Mouse (Mus musculus) neural tube, embryonic 14.5 days (tissue): ENCODE data around the gene Ccdc167. TPM values are rescaled to one million over a fixed set of nuclear protein-coding genes. Genes with fewer than 3 reads are reported as not detected.

ENCODE experiments used
- ATAC-seq: fragments of 200-750 bp; cut with Nextera tagmentation; 2 replicates; pipeline ENCODE4 v1.8.0; 2017; ENCODE audit warnings: low read depth, mild to moderate bottlenecking, moderate TSS enrichment, moderate library complexity
- H3K27ac ChIP-seq: fragments of 300-500 bp; sonication (generic); 2 replicates; pipeline ENCODE4 v1.5.1; 2014; ENCODE audit warnings: low read depth, mild to moderate bottlenecking, control low read depth, low read length, moderate library complexity, mixed read lengths
- H3K27me3 ChIP-seq: fragments of 300-500 bp; sonication (generic); 2 replicates; pipeline ENCODE4 v1.6.1; 2014; ENCODE audit warnings: low read length; ENCODE audit not compliant: control insufficient read depth, insufficient read depth
- H3K36me3 ChIP-seq: fragments of 300-500 bp; sonication (generic); 2 replicates; pipeline ENCODE4 v1.6.1; 2014; ENCODE audit warnings: low read length, mixed read lengths; ENCODE audit not compliant: control insufficient read depth, insufficient read depth
- H3K4me1 ChIP-seq: fragments of 300-500 bp; sonication (generic); 2 replicates; pipeline ENCODE4 v1.6.1; 2014; ENCODE audit warnings: low read length; ENCODE audit not compliant: control insufficient read depth, insufficient read depth
- H3K4me2 ChIP-seq: fragments of 300-500 bp; sonication (generic); 2 replicates; pipeline ENCODE4 v1.6.1; 2014; ENCODE audit warnings: mild to moderate bottlenecking, low read depth, low read length, control low read depth
- H3K4me3 ChIP-seq: fragments of 300-500 bp; sonication (generic); 2 replicates; pipeline ENCODE4 v1.5.1; 2014; ENCODE audit warnings: low read depth, low read length, control low read depth, mixed read lengths
- H3K9ac ChIP-seq: fragments of 300-500 bp; sonication (generic); replicated peaks from 2 replicates; pipeline ENCODE4 v1.6.1; 2014; ENCODE audit warnings: low read depth, mild to moderate bottlenecking, control low read depth, low read length, mixed read lengths
- H3K9me3 ChIP-seq: fragments of 300-500 bp; sonication (generic); 2 replicates; pipeline ENCODE4 v1.6.1; 2016; ENCODE audit warnings: low read length; ENCODE audit not compliant: control insufficient read depth
- WGBS: fragments of 180-500 bp; shearing (Covaris S2); extraction: QIAGEN DNeasy Blood & Tissue Kit; methylation state at CpG from one replicate; pipeline ENCODE4 v1.1.7; 2014; 5-methylcytosine and 5-hydroxymethylcytosine counted together
- polyA plus RNA-seq: library from polyadenylated mRNA; unstranded; fragments of >200 nt; fragmentation: Nextera tagmentation; extraction: Ambion mirVana; gene quantifications from 2 replicates; pipeline ENCODE4 v1.2.1, GENCODE M21; 2014

The Ccdc167 gene
- polyA plus RNA-seq, 1 experiment from 2014 or later, result 12.9 TPM

GRCm38 (mm10) chr17:29669936-29670335, 46.9 kb downstream of the Ccdc167 start:
- no peak overlapping the region for H3K4me2 ChIP-seq
- H3K36me3 ChIP-seq, result peaks cover 9% of the 10 kb centered on the region
- no peak overlapping the region for H3K9ac ChIP-seq
- H3K4me1 ChIP-seq, result peaks cover 9% of the 10 kb centered on the region; the same call in 1 of the 2 replicates
- H3K4me3 ChIP-seq, result no peak overlapping the region
- H3K27me3 ChIP-seq, result no peaks in the 10 kb centered on the region
- H3K9me3 ChIP-seq, result no peaks in the 10 kb centered on the region
- ATAC-seq, result no peak
- no peak overlapping the region for H3K27ac ChIP-seq

GRCm38 (mm10) chr17:29669030-29669429, 47.8 kb downstream of the Ccdc167 start:
- Histone ChIP-seq H3K27ac (no peak overlapping the region), H3K4me3 (no peak overlapping the region), H3K36me3 (peaks cover 2% of the 10 kb centered on the region; the same call in 1 of the 2 replicates), H3K9ac (no peak overlapping the region), H3K27me3 (no peaks in the 10 kb centered on the region), H3K4me2 (no peak overlapping the region), H3K9me3 (no peaks in the 10 kb centered on the region), H3K4me1 (peaks cover 9% of the 10 kb centered on the region; the same call in 1 of the 2 replicates)
- no peak for ATAC-seq
- WGBS, result 89% methylated on average over 4 of the region's 4 CpGs

GRCm38 (mm10) chr17:29668051-29668986, 48.5 kb downstream of the Ccdc167 start:
- H3K4me1 ChIP-seq, result peaks cover 9% of the 10 kb centered on the region; the same call in 1 of the 2 replicates
- peaks cover 1% of the 10 kb centered on the region; the same call in 1 of the 2 replicates for H3K36me3 ChIP-seq
- H3K9ac ChIP-seq, result no peak overlapping the region; the same call in 1 of the 2 replicates
- H3K27me3 ChIP-seq, result no peaks in the 10 kb centered on the region
- H3K9me3 ChIP-seq, result no peaks in the 10 kb centered on the region
- 63% methylated on average over 10 of the region's 10 CpGs for WGBS
- H3K4me2 ChIP-seq, result no peak overlapping the region
- no peak overlapping the region for H3K4me3 ChIP-seq
- ATAC-seq, result peak; percentile 58; the same call in 1 of the 2 replicates
- peak overlapping the region; percentile 69 for H3K27ac ChIP-seq

- Histone ChIP-seq H3K27me3 (no peaks in the 10 kb centered on the region), H3K9ac (no peak overlapping the region), H3K4me2 (no peak overlapping the region), H3K4me3 (no peak overlapping the region), H3K9me3 (no peaks in the 10 kb centered on the region), H3K27ac (no peak overlapping the region), H3K36me3 (peaks cover 4% of the 10 kb centered on the region), H3K4me1 (peaks cover 5% of the 10 kb centered on the region; the same call in 1 of the 2 replicates)
- ATAC-seq, result no peak
- 91% methylated on average over 6 of the region's 6 CpGs for WGBS
Measured at GRCm38 (mm10) chr17:29662145-29662544, 54.7 kb downstream of the Ccdc167 start.

GRCm38 (mm10) chr17:29660762-29661391, 56.0 kb downstream of the Ccdc167 start:
- no peak; the same call in 1 of the 2 replicates for ATAC-seq
- Histone ChIP-seq H3K36me3 (peaks cover 4% of the 10 kb centered on the region; the same call in 1 of the 2 replicates), H3K9me3 (no peaks in the 10 kb centered on the region), H3K27ac (peak overlapping the region; percentile 85), H3K4me3 (peak overlapping the region; percentile 78), H3K4me2 (peak overlapping the region; percentile 91), H3K9ac (peak overlapping the region; percentile 92), H3K27me3 (no peaks in the 10 kb centered on the region), H3K4me1 (peaks cover 5% of the 10 kb centered on the region; the same call in 1 of the 2 replicates)
- WGBS, result under 1% methylated on average over 40 of the region's 41 CpGs

- ATAC-seq, result peak; percentile 96
- peak within 1 kb of the TSS; percentile 92 for H3K9ac ChIP-seq
- peak within 1 kb of the TSS; percentile 91 for H3K4me2 ChIP-seq
- under 1% methylated on average over 37 of the region's 41 CpGs for WGBS
- H3K9me3 ChIP-seq, result no peaks in the 10 kb centered on the region
- peak within 1 kb of the TSS; percentile 85 for H3K27ac ChIP-seq
- H3K4me3 ChIP-seq, result peak within 1 kb of the TSS; percentile 78
- no peaks in the 10 kb centered on the region for H3K27me3 ChIP-seq
- H3K36me3 ChIP-seq, result peaks cover 4% of the 10 kb centered on the region; the same call in 1 of the 2 replicates
- peaks cover 5% of the 10 kb centered on the region; the same call in 1 of the 2 replicates for H3K4me1 ChIP-seq
Measured at GRCm38 (mm10) chr17:29660076-29660761, 56.6 kb downstream of the Ccdc167 start, which contains the start of gene Cmtr1. Cmtr1 (plus strand) TSS chr17:29660595.

- Histone ChIP-seq H3K9me3 (no peaks in the 10 kb centered on the region), H3K36me3 (peaks cover 3% of the 10 kb centered on the region; the same call in 1 of the 2 replicates), H3K9ac (no peak overlapping the region), H3K4me2 (no peak overlapping the region), H3K4me3 (no peak overlapping the region), H3K4me1 (peaks cover 5% of the 10 kb centered on the region; the same call in 1 of the 2 replicates), H3K27ac (no peak overlapping the region), H3K27me3 (no peaks in the 10 kb centered on the region)
- WGBS, result 84% methylated on average over 2 of the region's 2 CpGs
- no peak for ATAC-seq
Measured at GRCm38 (mm10) chr17:29658249-29658648, 58.6 kb downstream of the Ccdc167 start.

GRCm38 (mm10) chr17:29642219-29642618, 74.6 kb downstream of the Ccdc167 start:
- no peak for ATAC-seq
- Histone ChIP-seq H3K4me2 (no peak overlapping the region), H3K9me3 (no peaks in the 10 kb centered on the region), H3K36me3 (peaks cover 19% of the 10 kb centered on the region), H3K27me3 (no peaks in the 10 kb centered on the region), H3K27ac (no peak overlapping the region), H3K4me3 (no peak overlapping the region), H3K4me1 (no peaks in the 10 kb centered on the region), H3K9ac (no peak overlapping the region)
- WGBS, result 70% methylated on average over 3 of the region's 3 CpGs
